Mouse (Mus musculus) heart, embryonic 16.5 days (tissue): ENCODE measurements around the gene Ndrg3. TPM values are rescaled to one million over a fixed set of nuclear protein-coding genes. Genes with fewer than 3 reads are reported as not detected.
A peak's percentile ranks its signal among the peaks of the same experiment; 100 is the strongest.
"Not testable (repeated sequence)": the region's sequence is repeated elsewhere in the genome, so short reads cannot be mapped to it uniquely, and the experiment has no call there.

Source experiments
- ATAC-seq: fragments of 200-750 bp; cut with Nextera tagmentation; replicated peaks from 2 replicates; pipeline ENCODE4 v1.8.0; 2017; ENCODE audit warnings: moderate number of reproducible peaks; ENCODE audit not compliant: insufficient read depth, low FRiP score; ENCODE audit errors: extremely low read depth
- H3K27ac ChIP-seq: fragments of 300-500 bp; sonication (generic); 2 replicates; pipeline ENCODE4 v1.5.1; 2014; ENCODE audit warnings: mild to moderate bottlenecking, low read length, control low read depth, moderate library complexity
- H3K27me3 ChIP-seq: fragments of 300-500 bp; sonication (generic); 2 replicates; pipeline ENCODE4 v1.6.1; 2014; ENCODE audit warnings: low read length, mixed read lengths; ENCODE audit not compliant: control insufficient read depth, insufficient read depth
- H3K36me3 ChIP-seq: fragments of 300-500 bp; sonication (generic); 2 replicates; pipeline ENCODE4 v1.6.1; 2014; ENCODE audit not compliant: control insufficient read depth, insufficient read depth
- H3K4me1 ChIP-seq: fragments of 300-500 bp; sonication (generic); 2 replicates; pipeline ENCODE4 v1.6.1; 2014; ENCODE audit warnings: low read length, mixed read lengths; ENCODE audit not compliant: control insufficient read depth, insufficient read depth
- H3K4me2 ChIP-seq: fragments of 300-500 bp; sonication (generic); 2 replicates; pipeline ENCODE4 v1.6.1; 2014; ENCODE audit warnings: low read depth, mild to moderate bottlenecking, control low read depth, low read length
- H3K4me3 ChIP-seq: fragments of 300-500 bp; sonication (generic); 2 replicates; pipeline ENCODE4 v1.5.1; 2014; ENCODE audit warnings: mild to moderate bottlenecking, control low read depth, low read length
- H3K9ac ChIP-seq: fragments of 300-500 bp; sonication (generic); 2 replicates; pipeline ENCODE4 v1.6.1; 2014; ENCODE audit warnings: low read length, control low read depth
- H3K9me3 ChIP-seq: fragments of 300-500 bp; sonication (generic); replicated peaks from 2 replicates; pipeline ENCODE4 v1.6.1; 2016; ENCODE audit warnings: low read length; ENCODE audit not compliant: control insufficient read depth
- WGBS: fragments of 180-500 bp; shearing (Covaris S2); extraction: QIAGEN DNeasy Blood & Tissue Kit; methylation state at CpG from one replicate; pipeline ENCODE4 v1.1.7; 2014; 5-methylcytosine and 5-hydroxymethylcytosine counted together
- polyA plus RNA-seq: library from polyadenylated mRNA; unstranded; fragments of >200 nt; fragmentation: Nextera tagmentation; extraction: Ambion mirVana; gene quantifications from 2 replicates; pipeline ENCODE4 v1.2.1, GENCODE M21; 2015

Gene Ndrg3
- polyA plus RNA-seq, 1 experiment from 2014 or later: 60.0 TPM

GRCm38 (mm10) chr2:156958496-156959252 is 33.2 kb downstream of the Ndrg3 start:
- H3K4me2 ChIP-seq: no peak overlapping the region
- H3K36me3 ChIP-seq: no peaks in the 10 kb centered on the region
- no peak overlapping the region for H3K4me3 ChIP-seq
- 66% methylated on average over 9 of the region's 9 CpGs for WGBS
- H3K9me3 ChIP-seq: no peaks in the 10 kb centered on the region
- 0 out of 2 replicates have a peak, but pooled peaks cover 1% of the 10 kb centered on the region for H3K4me1 ChIP-seq
- no peaks in the 10 kb centered on the region for H3K27me3 ChIP-seq
- H3K9ac ChIP-seq: no peak overlapping the region
- ATAC-seq: no peak
- no peak overlapping the region for H3K27ac ChIP-seq

GRCm38 (mm10) chr2:156957035-156957434 is 34.8 kb downstream of the Ndrg3 start:
- WGBS: 95% methylated on average over 2 of the region's 2 CpGs
- H3K36me3 ChIP-seq: no peaks in the 10 kb centered on the region
- no peak overlapping the region for H3K27ac ChIP-seq
- H3K4me2 ChIP-seq: no peak overlapping the region
- no peaks in the 10 kb centered on the region for H3K27me3 ChIP-seq
- no peak for ATAC-seq
- no peaks in the 10 kb centered on the region for H3K4me1 ChIP-seq
- no peak overlapping the region for H3K4me3 ChIP-seq
- H3K9ac ChIP-seq: no peak overlapping the region
- no peaks in the 10 kb centered on the region for H3K9me3 ChIP-seq

- Histone ChIP-seq H3K9me3 (no peaks in the 10 kb centered on the region), H3K27ac (no peak overlapping the region), H3K4me1 (no peaks in the 10 kb centered on the region), H3K36me3 (no peaks in the 10 kb centered on the region), H3K4me2 (no peak overlapping the region), H3K4me3 (no peak overlapping the region), H3K9ac (no peak overlapping the region), H3K27me3 (no peaks in the 10 kb centered on the region)
- WGBS: 75% methylated on average over 7 of the region's 7 CpGs
- ATAC-seq: no peak
Measured at GRCm38 (mm10) chr2:156956306-156956705, 35.5 kb downstream of the Ndrg3 start.

GRCm38 (mm10) chr2:156954463-156954862 is 37.4 kb downstream of the Ndrg3 start:
- no peak overlapping the region for H3K27ac ChIP-seq
- no peaks in the 10 kb centered on the region for H3K4me1 ChIP-seq
- no peak overlapping the region for H3K4me2 ChIP-seq
- H3K27me3 ChIP-seq: no peaks in the 10 kb centered on the region
- no peak overlapping the region for H3K9ac ChIP-seq
- 90% methylated on average over 5 of the region's 5 CpGs for WGBS
- no peak for ATAC-seq
- no peaks in the 10 kb centered on the region for H3K36me3 ChIP-seq
- no peak overlapping the region for H3K4me3 ChIP-seq
- H3K9me3 ChIP-seq: no peaks in the 10 kb centered on the region

GRCm38 (mm10) chr2:156951301-156952094 is 40.4 kb downstream of the Ndrg3 start:
- ATAC-seq: no peak
- WGBS: 90% methylated on average over 10 of the region's 10 CpGs
- no peaks in the 10 kb centered on the region for H3K9me3 ChIP-seq
- H3K36me3 ChIP-seq: peaks cover 5% of the 10 kb centered on the region; the same call in 1 of the 2 replicates
- H3K9ac ChIP-seq: no peak overlapping the region
- peaks cover 5% of the 10 kb centered on the region for H3K4me1 ChIP-seq
- H3K4me3 ChIP-seq: no peak overlapping the region
- H3K4me2 ChIP-seq: no peak overlapping the region
- H3K27me3 ChIP-seq: no peaks in the 10 kb centered on the region
- H3K27ac ChIP-seq: no peak overlapping the region

GRCm38 (mm10) chr2:156950816-156951215 is 41.0 kb downstream of the Ndrg3 start:
- Histone ChIP-seq H3K9me3 (no peaks in the 10 kb centered on the region), H3K9ac (no peak overlapping the region), H3K27ac (no peak overlapping the region), H3K4me3 (no peak overlapping the region), H3K27me3 (no peaks in the 10 kb centered on the region), H3K36me3 (peaks cover 5% of the 10 kb centered on the region; the same call in 1 of the 2 replicates), H3K4me2 (no peak overlapping the region), H3K4me1 (peaks cover 5% of the 10 kb centered on the region)
- WGBS: 90% methylated on average over 3 of the region's 3 CpGs
- no peak for ATAC-seq

GRCm38 (mm10) chr2:156941523-156941922 is 50.3 kb downstream of the Ndrg3 start:
- not testable (repeated sequence) for H3K27ac ChIP-seq, H3K4me3 ChIP-seq, H3K4me1 ChIP-seq, H3K9ac ChIP-seq, H3K9me3 ChIP-seq, ATAC-seq, H3K4me2 ChIP-seq, H3K27me3 ChIP-seq
- H3K36me3 ChIP-seq: peaks cover 15% of the 10 kb centered on the region
- WGBS: 83% methylated on average over 9 of the region's 9 CpGs

- H3K27me3 ChIP-seq, H3K4me1 ChIP-seq, ATAC-seq, H3K27ac ChIP-seq, H3K4me2 ChIP-seq, H3K9me3 ChIP-seq, H3K9ac ChIP-seq, H3K4me3 ChIP-seq: not testable (repeated sequence)
- WGBS: 58% methylated on average over 6 of the region's 6 CpGs
- H3K36me3 ChIP-seq: peaks cover 20% of the 10 kb centered on the region
Measured at GRCm38 (mm10) chr2:156939926-156940325, 51.9 kb downstream of the Ndrg3 start.

- WGBS: 68% methylated on average over 2 of the region's 2 CpGs
- no peaks in the 10 kb centered on the region for H3K4me1 ChIP-seq
- H3K36me3 ChIP-seq: peaks cover 14% of the 10 kb centered on the region; the same call in 1 of the 2 replicates
- H3K27ac ChIP-seq: peak overlapping the region; percentile 4; the same call in 1 of the 2 replicates
- H3K4me3 ChIP-seq: no peak overlapping the region
- no peaks in the 10 kb centered on the region for H3K27me3 ChIP-seq
- no peak overlapping the region for H3K9ac ChIP-seq
- ATAC-seq: no peak; the same call in 1 of the 2 replicates
- H3K9me3 ChIP-seq: no peaks in the 10 kb centered on the region
- H3K4me2 ChIP-seq: no peak overlapping the region
Measured at GRCm38 (mm10) chr2:156937795-156938194, 54.1 kb downstream of the Ndrg3 start.
